Mouse (Mus musculus) lung, embryonic 16.5 days (tissue): Measurements from ENCODE around the gene Lyve1. TPM values are rescaled to one million over a fixed set of nuclear protein-coding genes. Genes with fewer than 3 reads are reported as not detected.
"Not testable (repeated sequence)": the region's sequence is repeated elsewhere in the genome, so short reads cannot be mapped to it uniquely, and the experiment has no call there.

ENCODE experiments used
- ATAC-seq: fragments of 200-750 bp; cut with Nextera tagmentation; 2 replicates; pipeline ENCODE4 v1.8.0; 2017; ENCODE audit warnings: low read depth, mild to moderate bottlenecking, moderate library complexity
- H3K27ac ChIP-seq: fragments of 300-500 bp; sonication (generic); 2 replicates; pipeline ENCODE4 v1.5.1; 2014; ENCODE audit warnings: mild to moderate bottlenecking, control low read depth, low read length
- H3K27me3 ChIP-seq: fragments of 300-500 bp; sonication (generic); 2 replicates; pipeline ENCODE4 v1.6.1; 2014; ENCODE audit warnings: low read depth, low read length, mixed read lengths; ENCODE audit not compliant: control insufficient read depth, insufficient read depth
- H3K36me3 ChIP-seq: fragments of 300-500 bp; sonication (generic); 2 replicates; pipeline ENCODE4 v1.6.1; 2014; ENCODE audit warnings: low read length; ENCODE audit not compliant: control insufficient read depth, insufficient read depth
- H3K4me1 ChIP-seq: fragments of 300-500 bp; sonication (generic); replicated peaks from 2 replicates; pipeline ENCODE4 v1.6.1; 2014; ENCODE audit warnings: low read length, mixed read lengths; ENCODE audit not compliant: control insufficient read depth, insufficient read depth
- H3K4me2 ChIP-seq: fragments of 300-500 bp; sonication (generic); 2 replicates; pipeline ENCODE4 v1.6.1; 2014; ENCODE audit warnings: low read depth, low read length, control low read depth
- H3K4me3 ChIP-seq: fragments of 300-500 bp; sonication (generic); 2 replicates; pipeline ENCODE4 v1.5.1; 2014; ENCODE audit warnings: mild to moderate bottlenecking, low read length, control low read depth
- H3K9ac ChIP-seq: fragments of 300-500 bp; sonication (generic); 2 replicates; pipeline ENCODE4 v1.6.1; 2014; ENCODE audit warnings: low read length, control low read depth
- H3K9me3 ChIP-seq: fragments of 300-500 bp; sonication (generic); 2 replicates; pipeline ENCODE4 v1.6.1; 2016; ENCODE audit warnings: low read length; ENCODE audit not compliant: control insufficient read depth
- WGBS: fragments of 180-500 bp; shearing (Covaris S2); extraction: QIAGEN DNeasy Blood & Tissue Kit; methylation state at CpG from one replicate; pipeline ENCODE4 v1.1.7; 2014; 5-methylcytosine and 5-hydroxymethylcytosine counted together
- polyA plus RNA-seq: library from polyadenylated mRNA; unstranded; fragments of >200 nt; fragmentation: Nextera tagmentation; extraction: Ambion mirVana; gene quantifications from 2 replicates; pipeline ENCODE4 v1.2.1, GENCODE M21; 2015

Gene Lyve1
- 67.3 and 72.5 TPM in 2 replicates for polyA plus RNA-seq

DNA sequence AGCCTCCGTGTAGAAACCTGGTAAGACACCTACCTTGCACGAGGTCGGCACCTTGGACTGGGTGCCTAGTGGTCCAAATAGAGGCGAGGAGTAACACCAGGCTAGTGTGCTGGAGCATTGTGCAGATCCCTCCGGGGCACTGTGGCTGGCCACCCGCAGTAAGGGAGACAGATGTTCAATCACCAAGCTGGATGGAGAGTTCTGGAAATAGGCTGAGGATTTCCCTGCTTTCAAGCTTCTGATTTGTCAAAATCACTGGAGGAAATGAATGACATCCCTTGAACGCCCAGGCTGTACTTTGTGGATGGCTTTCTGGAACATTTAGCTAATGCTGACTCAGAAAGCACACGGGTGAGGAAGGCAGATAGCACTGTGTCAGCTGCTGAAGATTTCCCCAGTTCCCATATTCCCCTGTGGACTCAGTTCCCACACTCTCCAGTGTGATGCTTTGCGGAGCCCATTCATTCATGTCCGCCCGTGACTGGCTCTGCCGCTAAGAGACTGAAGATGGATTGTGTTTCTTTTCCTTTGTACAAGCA is at the start of gene Lyve1:
TSS of gene Lyve1 (minus strand) at position 489 of the 539 bp plus-strand sequence.
- no peaks in the 10 kb centered on the region for H3K9me3 ChIP-seq
- peak within 1 kb of the TSS; percentile 34 for H3K9ac ChIP-seq
- H3K4me3 ChIP-seq: peak within 1 kb of the TSS; percentile 32
- H3K27ac ChIP-seq: peak within 1 kb of the TSS; percentile 58
- no peaks in the 10 kb centered on the region for H3K27me3 ChIP-seq
- peak within 1 kb of the TSS; percentile 22 for H3K4me2 ChIP-seq
- peaks cover 12% of the 10 kb centered on the region for H3K4me1 ChIP-seq
- peak; percentile 49 for ATAC-seq
- WGBS: 54% methylated on average over 12 of the region's 12 CpGs
- no peaks in the 10 kb centered on the region for H3K36me3 ChIP-seq

DNA sequence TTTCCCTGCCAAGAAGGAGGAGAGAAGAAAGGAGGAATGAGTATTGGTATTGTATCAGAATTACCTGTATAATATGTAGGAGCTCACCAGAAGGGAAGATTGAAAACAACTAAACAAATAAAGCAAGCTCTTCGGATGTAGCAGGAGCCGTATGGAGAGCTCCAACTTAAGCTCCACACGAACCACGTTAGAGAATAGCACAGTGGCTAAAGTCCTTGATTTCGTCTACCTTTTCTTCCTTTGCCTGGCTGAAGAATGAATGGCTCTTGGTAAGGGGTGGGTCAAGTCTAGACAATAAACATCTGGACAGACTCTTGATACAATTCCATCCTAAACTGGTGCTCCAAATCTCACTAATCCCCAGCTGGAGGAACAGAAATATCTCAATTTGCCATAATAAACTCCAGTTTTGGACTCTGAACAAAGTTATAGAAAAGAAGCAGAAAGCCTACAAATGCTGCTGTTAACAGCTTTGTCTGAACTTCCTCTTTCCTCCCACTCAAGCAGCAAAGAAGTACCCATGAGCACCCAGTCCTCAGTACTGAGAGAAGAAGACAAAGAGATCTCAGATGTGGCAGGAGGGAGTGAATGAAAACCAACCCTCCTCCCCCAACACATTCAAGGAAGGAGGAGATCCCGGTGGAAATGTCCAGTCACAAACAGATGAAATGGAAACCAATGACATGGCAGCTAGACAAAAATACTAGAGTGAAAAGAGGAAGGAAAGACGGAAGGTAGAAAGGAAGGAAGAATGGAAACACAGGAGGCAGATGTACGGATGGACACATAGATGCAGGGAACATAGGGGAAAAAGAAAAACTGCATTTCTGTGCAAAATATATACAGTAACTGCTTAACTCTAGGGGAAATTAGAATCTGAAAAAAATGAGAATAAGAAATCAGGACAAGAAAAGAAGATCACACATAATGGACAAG is 45.4 kb upstream of the Lyve1 start:
- ATAC-seq: no peak
- 71% methylated on average over 8 of the region's 8 CpGs for WGBS

DNA sequence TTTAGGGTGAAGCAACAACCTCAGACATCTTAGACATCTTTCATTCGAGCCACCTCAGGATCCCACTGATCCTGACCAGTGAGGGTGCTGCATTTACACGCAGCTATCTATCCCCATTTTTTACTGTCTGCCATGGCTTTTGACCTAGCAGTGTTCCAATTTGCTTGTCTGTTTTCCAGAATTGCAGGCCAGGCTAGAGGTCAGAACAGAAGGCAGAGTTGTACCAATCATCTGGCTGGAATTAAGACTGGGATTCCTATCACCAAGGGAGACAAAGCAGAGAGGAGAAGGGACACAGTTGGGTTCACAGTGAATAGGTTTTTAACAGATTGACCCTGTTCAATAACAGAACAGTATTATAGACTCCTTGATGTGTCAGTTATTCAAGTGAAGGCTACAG is 43.5 kb upstream of the Lyve1 start:
- H3K9ac ChIP-seq: no peak overlapping the region
- H3K9me3 ChIP-seq: no peaks in the 10 kb centered on the region
- H3K4me1 ChIP-seq: no peaks in the 10 kb centered on the region
- H3K27me3 ChIP-seq: no peaks in the 10 kb centered on the region
- H3K4me3 ChIP-seq: no peak overlapping the region
- no peaks in the 10 kb centered on the region for H3K36me3 ChIP-seq
- no peak overlapping the region for H3K4me2 ChIP-seq
- no peak for ATAC-seq
- WGBS: 83% methylated on average over 2 of the region's 2 CpGs
- H3K27ac ChIP-seq: no peak overlapping the region

More for the DNA sequence above, 45.4 kb upstream of the Lyve1 start:
- no peak overlapping the region for H3K9ac ChIP-seq
- no peaks in the 10 kb centered on the region for H3K36me3 ChIP-seq
- no peaks in the 10 kb centered on the region for H3K4me1 ChIP-seq
- no peak overlapping the region for H3K4me2 ChIP-seq
- H3K9me3 ChIP-seq: no peaks in the 10 kb centered on the region
- H3K27me3 ChIP-seq: no peaks in the 10 kb centered on the region
- no peak overlapping the region for H3K4me3 ChIP-seq
- H3K27ac ChIP-seq: no peak overlapping the region

DNA sequence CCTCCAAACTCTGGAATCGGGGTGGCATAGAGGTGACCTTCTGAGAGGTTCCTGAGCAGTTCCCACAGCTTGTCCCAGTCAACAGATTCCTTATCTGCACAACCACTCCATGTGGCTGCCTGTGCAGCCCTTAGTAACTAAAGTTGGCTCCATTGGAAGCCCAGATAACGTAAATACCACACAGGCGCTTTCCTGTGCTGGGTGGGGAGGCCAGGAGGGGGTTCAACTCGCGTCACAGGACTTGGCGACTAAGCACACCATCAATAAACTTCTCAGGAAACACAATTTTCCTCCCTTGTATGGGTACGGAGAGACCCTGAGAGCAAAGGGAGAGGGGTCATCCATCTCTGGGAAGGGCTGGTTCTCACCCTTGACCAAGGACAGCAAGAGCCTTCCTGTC is 40.2 kb upstream of the Lyve1 start:
- no peaks in the 10 kb centered on the region for H3K9me3 ChIP-seq
- H3K4me2 ChIP-seq: no peak overlapping the region
- no peak overlapping the region for H3K9ac ChIP-seq
- H3K4me3 ChIP-seq: no peak overlapping the region
- H3K4me1 ChIP-seq: no peaks in the 10 kb centered on the region
- H3K27me3 ChIP-seq: no peaks in the 10 kb centered on the region
- H3K36me3 ChIP-seq: no peaks in the 10 kb centered on the region
- peak overlapping the region; percentile 42 for H3K27ac ChIP-seq
- peak; percentile 82 for ATAC-seq
- WGBS: 54% methylated on average over 7 of the region's 7 CpGs

DNA sequence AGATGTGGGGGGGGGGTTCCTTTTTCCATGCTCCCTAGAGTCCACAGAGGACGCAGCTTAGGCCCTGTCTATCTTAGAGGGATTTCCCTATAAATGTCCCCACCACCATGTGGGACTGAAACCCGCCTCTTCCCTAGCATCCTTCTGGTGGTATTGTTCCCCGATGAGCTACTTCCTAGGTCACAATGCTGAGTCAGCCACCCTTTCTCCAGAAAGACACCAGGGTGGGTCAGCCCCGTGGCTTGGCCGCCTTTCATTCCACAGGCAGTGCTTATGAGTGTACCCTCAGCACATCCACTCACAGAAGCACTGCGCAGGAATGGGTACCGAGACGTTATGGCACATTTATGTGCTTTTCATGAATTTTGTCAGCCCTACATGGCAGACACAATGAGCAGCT is 34.2 kb upstream of the Lyve1 start:
- Histone ChIP-seq H3K4me3 (no peak overlapping the region), H3K4me1 (peaks cover 6% of the 10 kb centered on the region; the same call in 1 of the 2 replicates), H3K36me3 (no peaks in the 10 kb centered on the region), H3K27me3 (no peaks in the 10 kb centered on the region), H3K9me3 (no peaks in the 10 kb centered on the region), H3K9ac (no peak overlapping the region), H3K27ac (no peak overlapping the region), H3K4me2 (no peak overlapping the region)
- no peak for ATAC-seq
- 90% methylated on average over 8 of the region's 8 CpGs for WGBS

DNA sequence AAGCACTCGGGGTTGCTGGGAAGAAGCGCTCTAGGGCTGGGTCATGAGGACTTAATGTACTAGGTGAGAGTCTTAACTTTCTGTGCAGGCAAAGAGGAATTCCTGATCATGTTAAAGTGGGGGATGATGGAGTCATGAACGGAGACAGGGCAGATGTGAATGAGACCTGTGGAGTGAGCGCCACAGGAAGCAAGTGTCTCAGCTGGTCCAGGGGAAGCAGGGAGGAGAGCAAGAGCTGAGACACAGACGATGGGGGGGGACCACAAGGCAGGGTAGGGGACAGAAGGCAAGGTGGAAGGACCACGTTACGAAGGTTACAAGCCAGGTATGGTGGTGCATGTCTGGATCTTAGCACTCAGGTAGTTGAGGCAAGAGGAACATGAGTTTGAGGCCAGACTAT is 33.4 kb upstream of the Lyve1 start:
- no peak overlapping the region for H3K27ac ChIP-seq
- WGBS: 91% methylated on average over 7 of the region's 7 CpGs
- no peaks in the 10 kb centered on the region for H3K36me3 ChIP-seq
- no peak for ATAC-seq
- no peaks in the 10 kb centered on the region for H3K9me3 ChIP-seq
- no peak overlapping the region for H3K9ac ChIP-seq
- no peaks in the 10 kb centered on the region for H3K27me3 ChIP-seq
- H3K4me1 ChIP-seq: peaks cover 6% of the 10 kb centered on the region; the same call in 1 of the 2 replicates
- no peak overlapping the region for H3K4me2 ChIP-seq
- no peak overlapping the region for H3K4me3 ChIP-seq

DNA sequence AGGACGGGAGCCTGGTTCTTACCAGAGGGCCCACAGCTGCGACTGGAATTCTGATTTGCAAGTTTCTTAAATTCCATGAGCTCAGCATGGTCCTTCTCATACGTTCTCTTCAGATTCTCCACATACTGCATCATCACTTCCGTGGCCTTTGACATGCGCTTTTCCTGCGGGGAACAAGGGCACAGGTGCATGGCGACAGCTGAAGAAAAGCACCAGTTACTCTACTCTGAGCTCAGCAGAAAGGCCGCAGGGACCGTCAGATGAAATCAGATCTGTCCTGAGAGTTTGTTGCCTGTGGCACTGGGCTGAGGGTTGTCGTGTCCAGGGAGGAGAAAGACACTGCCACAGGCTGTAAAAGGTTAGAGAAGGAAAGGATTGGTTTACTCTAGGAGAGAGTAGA is 32.7 kb upstream of the Lyve1 start:
- H3K27ac ChIP-seq, H3K4me3 ChIP-seq, H3K36me3 ChIP-seq, H3K4me1 ChIP-seq, H3K4me2 ChIP-seq, H3K9me3 ChIP-seq, H3K27me3 ChIP-seq, H3K9ac ChIP-seq, ATAC-seq: not testable (repeated sequence)
- 79% methylated on average over 10 of the region's 10 CpGs for WGBS

DNA sequence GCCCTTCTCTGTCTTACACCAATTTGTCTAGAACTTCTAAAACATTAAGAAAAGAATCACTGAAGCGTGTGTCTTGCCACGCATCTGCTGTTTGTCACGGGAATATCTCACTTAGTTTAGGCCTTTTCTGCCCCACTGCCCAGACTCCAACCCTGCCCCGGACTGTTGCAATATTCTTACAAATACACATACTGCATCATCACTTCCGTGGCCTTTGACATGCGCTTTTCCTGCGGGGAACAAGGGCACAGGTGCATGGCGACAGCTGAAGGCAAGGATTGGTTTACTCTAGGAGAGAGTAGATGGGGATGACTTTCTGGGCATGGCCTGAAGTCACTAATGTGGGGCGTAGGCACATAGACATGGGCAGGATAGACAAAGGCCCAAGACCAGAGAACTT is 31.6 kb upstream of the Lyve1 start:
- 74% methylated on average over 9 of the region's 9 CpGs for WGBS
- Histone ChIP-seq H3K4me1 (peaks cover 6% of the 10 kb centered on the region; the same call in 1 of the 2 replicates), H3K27ac (peak overlapping the region; percentile 63; the same call in 1 of the 2 replicates)

DNA sequence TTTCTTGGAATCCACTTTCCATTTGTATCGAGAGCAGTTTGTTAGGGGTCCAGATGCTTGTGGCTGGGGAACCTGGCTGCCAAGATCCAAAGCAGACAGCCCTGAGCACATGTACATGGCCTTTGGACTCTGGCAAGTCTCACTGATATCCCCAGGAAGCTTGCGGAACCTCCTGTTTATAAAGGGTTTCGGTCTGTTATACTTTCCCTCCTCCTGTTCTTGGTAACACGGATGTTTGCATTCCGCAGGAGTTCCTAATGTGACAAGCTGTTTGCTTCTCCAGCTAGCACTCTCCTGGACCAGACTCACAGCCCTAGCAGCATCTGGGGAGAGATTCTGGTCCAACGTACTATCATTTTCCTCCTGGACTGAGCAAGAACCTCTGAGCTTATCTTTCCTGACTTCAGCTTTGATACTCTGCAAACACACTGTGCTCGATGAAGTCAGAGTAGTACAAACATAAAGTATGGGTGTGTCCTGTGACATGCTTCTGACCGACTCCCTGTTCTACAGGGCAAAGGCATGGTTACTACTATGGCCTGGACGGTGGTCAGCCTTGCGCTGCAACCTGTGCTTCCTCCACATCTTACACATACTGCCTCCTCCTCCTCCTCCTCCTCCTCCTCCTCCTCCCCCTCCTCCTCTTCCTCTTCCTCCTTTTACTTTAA is 31.0 kb upstream of the Lyve1 start:
- Histone ChIP-seq H3K9me3 (no peaks in the 10 kb centered on the region), H3K27ac (peak overlapping the region; percentile 65), H3K9ac (no peak overlapping the region), H3K4me1 (peaks cover 6% of the 10 kb centered on the region; the same call in 1 of the 2 replicates), H3K36me3 (no peaks in the 10 kb centered on the region), H3K4me3 (no peak overlapping the region), H3K4me2 (no peak overlapping the region), H3K27me3 (no peaks in the 10 kb centered on the region)
- ATAC-seq: peak; percentile 77
- WGBS: 22% methylated on average over 10 of the region's 10 CpGs

More for the DNA sequence above, 31.6 kb upstream of the Lyve1 start:
- H3K36me3 ChIP-seq: no peaks in the 10 kb centered on the region
- no peaks in the 10 kb centered on the region for H3K27me3 ChIP-seq
- no peak overlapping the region for H3K4me2 ChIP-seq
- no peak overlapping the region for H3K4me3 ChIP-seq
- no peak for ATAC-seq
- no peak overlapping the region for H3K9ac ChIP-seq
- no peaks in the 10 kb centered on the region for H3K9me3 ChIP-seq
